Mouse (Mus musculus): ENCODE measurements around the gene Ocln. TPM values are rescaled to one million over a fixed set of nuclear protein-coding genes. Genes with fewer than 3 reads are reported as not detected.
"Not testable (repeated sequence)": the region's sequence is repeated elsewhere in the genome, so short reads cannot be mapped to it uniquely, and the experiment has no call there.

Ocln gene
- polyA plus RNA-seq, 1 experiment, result not detected

DNA sequence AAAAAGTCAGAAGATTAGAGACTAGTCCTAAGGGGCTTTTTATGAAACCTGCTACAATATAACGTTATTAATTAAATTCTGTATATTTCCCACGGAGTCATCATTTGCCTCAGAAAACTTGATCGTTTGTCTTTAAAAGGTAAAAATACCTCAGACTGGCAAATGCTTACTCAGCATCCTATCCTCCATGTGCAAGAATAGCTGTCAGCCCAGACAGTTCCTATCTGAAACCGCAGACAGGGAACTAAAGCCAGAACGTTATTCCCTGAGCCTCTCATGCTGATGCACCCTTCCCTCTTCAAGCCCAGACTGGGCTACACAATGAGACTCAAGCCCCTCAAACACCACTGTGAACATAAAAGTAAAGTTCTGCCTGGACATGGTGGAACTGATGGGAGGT, 62.1 kb downstream of the Ocln start:
- H3K4me3 ChIP-seq (replicated peaks), result peak overlapping the region; percentile 38
- H3K27me3 ChIP-seq (ENCODE audit: control insufficient read depth), result no peaks in the 10 kb centered on the region
- peaks cover 39% of the 10 kb centered on the region for H3K36me3 ChIP-seq (ENCODE audit: control insufficient read depth)
- peaks cover 26% of the 10 kb centered on the region for H3K4me1 ChIP-seq (ENCODE audit: control insufficient read depth)
- H3K9me3 ChIP-seq (ENCODE audit: control insufficient read depth, low read length), result no peaks in the 10 kb centered on the region
- TF ChIP-seq GATA1 (IDR thresholded peaks at IDR 0.05; ENCODE audit: low read length) (no peak), TAL1 (IDR thresholded peaks at IDR 0.05; ENCODE audit: low read length) (no peak)

DNA sequence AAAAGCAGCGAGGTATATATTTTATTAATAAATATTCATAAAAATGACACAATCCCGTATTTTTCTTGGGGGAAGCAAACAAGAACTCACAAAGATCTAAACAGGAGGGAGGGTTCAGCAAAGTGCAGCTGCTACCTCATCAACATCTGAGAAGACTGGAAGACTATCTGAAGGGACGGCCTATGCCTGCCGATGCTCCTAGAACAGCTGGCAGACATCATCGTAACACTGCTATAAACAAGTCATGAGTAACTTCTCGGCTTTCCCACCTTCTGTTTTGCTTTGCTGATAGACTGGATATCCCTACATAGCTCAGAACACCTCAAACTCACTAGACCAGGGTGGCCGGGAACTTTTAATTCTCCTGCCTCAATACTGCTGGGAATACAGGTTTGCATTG, 68.9 kb downstream of the Ocln start:
- Histone ChIP-seq H3K27me3 (ENCODE audit: control insufficient read depth) (no peaks in the 10 kb centered on the region), H3K36me3 (ENCODE audit: control insufficient read depth) (peaks cover 63% of the 10 kb centered on the region), H3K4me1 (ENCODE audit: control insufficient read depth) (peaks cover 5% of the 10 kb centered on the region; the same call in 1 of the 2 replicates), H3K9me3 (ENCODE audit: control insufficient read depth, low read length) (no peaks in the 10 kb centered on the region), H3K4me3 (replicated peaks) (no peak overlapping the region)
- no peak for TF ChIP-seq TAL1 (IDR thresholded peaks at IDR 0.05; ENCODE audit: low read length)
- TF ChIP-seq GATA1 (IDR thresholded peaks at IDR 0.05; ENCODE audit: low read length), result no peak

DNA sequence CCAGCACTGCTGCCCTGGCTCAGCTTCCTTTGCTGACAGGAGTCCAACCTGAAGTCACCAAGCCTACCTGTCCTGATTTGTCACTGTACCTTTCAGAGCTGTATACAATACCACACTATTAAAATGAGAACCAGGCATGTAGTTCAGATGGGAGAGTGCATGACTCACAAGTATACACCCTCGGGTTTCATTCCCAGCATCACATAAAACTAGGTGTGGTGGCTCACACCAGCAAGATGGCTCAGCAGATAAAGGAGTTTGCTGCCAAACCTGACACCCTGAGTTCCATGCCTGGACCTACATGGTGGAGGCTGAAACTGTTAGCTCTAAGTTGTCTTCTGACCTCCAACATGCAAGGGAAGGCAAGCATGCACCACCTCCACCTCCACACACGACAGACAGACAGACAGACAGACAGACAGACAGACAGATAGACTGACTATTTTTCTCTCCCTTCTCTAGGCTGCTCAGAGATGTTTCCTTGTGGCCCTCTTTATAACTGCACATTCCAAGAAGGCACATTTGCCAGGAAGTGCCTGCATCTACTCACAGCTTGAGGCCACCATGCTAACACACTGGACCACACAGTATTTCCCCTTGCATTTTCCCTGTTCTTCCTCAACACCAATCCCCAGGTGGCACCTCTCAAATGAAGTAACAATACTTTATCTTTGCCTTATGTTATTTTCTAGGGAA, 88.8 kb downstream of the Ocln start:
- H3K4me3 ChIP-seq (replicated peaks), result no peak overlapping the region
- no peaks in the 10 kb centered on the region for H3K9me3 ChIP-seq (ENCODE audit: control insufficient read depth, low read length)
- peaks cover 18% of the 10 kb centered on the region for H3K4me1 ChIP-seq (ENCODE audit: control insufficient read depth)
- no peaks in the 10 kb centered on the region for H3K27me3 ChIP-seq (ENCODE audit: control insufficient read depth)
- peaks cover 47% of the 10 kb centered on the region for H3K36me3 ChIP-seq (ENCODE audit: control insufficient read depth)
- TF ChIP-seq GATA1 (IDR thresholded peaks at IDR 0.05; ENCODE audit: low read length) (peak; percentile 43; the same call in 1 of the 2 replicates), TAL1 (IDR thresholded peaks at IDR 0.05; ENCODE audit: low read length) (no peak)

DNA sequence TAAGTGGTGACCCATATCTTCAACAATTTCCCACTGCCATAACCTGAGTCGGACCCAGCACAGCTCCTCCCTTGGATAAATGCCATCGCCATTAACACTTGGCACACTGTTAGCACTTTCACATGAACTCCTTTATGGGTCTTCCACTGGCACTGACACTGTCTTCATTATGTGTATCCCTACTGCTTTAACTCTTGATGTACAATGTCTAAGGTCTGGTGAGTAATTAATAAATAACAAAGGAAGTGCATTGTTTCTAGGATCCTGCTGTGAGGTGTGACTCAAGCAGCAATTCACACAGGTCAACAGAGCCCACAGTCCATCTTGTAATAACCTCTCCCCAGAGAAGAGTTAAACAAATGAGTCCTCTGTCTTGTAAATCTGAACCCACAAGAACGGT, 91.2 kb downstream of the Ocln start:
- Histone ChIP-seq H3K36me3 (ENCODE audit: control insufficient read depth) (peaks cover 32% of the 10 kb centered on the region), H3K27me3 (ENCODE audit: control insufficient read depth) (no peaks in the 10 kb centered on the region), H3K4me1 (ENCODE audit: control insufficient read depth) (peaks cover 18% of the 10 kb centered on the region), H3K9me3 (ENCODE audit: control insufficient read depth, low read length) (no peaks in the 10 kb centered on the region), H3K4me3 (replicated peaks) (no peak overlapping the region)
- TF ChIP-seq TAL1 (IDR thresholded peaks at IDR 0.05; ENCODE audit: low read length) (no peak), GATA1 (IDR thresholded peaks at IDR 0.05; ENCODE audit: low read length) (no peak)

DNA sequence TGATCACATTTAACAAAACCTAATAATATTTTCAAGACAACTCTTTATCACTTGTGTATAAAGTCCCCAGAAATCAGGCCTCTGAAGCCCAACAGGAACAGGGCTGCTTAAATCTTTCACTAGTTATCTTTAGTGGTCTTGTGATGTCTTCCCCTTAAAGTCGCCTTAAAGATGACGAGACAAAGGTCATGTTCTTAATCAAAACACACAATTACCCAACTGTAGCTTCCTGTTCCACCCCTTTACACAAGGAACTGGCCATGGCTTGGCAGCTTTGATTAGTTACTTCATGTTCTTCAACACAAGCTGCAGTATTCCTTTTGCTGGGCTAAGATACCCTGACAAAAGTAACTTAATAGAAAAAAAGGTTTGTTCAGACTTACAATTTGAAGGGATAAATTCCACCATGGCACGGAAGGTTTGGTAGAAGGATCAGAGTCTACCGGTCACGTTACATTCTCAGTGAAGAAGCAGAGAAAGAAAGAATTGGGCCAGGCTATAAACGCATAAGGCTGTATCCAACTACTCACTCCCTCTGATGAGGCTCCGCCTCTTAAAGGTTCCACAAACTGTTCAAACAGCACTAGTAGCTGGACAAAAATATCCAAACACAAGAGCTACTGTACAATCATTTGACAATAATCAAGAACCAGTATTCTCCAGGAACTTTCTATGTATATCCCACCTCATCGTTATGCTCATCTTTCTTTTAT, 99.9 kb downstream of the Ocln start, which contains the start of gene Naip1:
TSS of gene Naip1 (minus strand) at position 455 of the 713 bp plus-strand sequence.
- not testable (repeated sequence) for H3K27me3 ChIP-seq (ENCODE audit: control insufficient read depth); H3K36me3 ChIP-seq (ENCODE audit: control insufficient read depth); H3K9me3 ChIP-seq (ENCODE audit: control insufficient read depth, low read length); H3K4me1 ChIP-seq (ENCODE audit: control insufficient read depth); H3K4me3 ChIP-seq (replicated peaks)

DNA sequence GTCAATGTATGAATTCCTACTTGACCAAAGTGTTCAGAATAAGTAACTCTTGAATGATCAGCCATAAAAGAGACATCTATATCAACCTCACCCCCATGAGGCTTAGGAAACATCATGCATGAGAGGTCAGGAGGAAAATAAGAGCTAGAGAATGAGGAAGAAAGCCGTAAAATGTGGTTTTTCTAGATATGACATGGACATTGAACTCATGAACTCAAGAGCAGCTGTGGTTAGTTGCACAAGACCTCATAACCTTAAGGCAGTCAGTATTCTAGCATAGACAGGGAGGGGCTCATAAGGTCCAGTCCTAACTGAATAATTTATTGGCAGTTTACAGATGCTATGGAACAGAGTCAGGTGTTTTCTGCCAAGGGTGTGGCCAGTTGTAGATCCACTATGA, 103.0 kb downstream of the Ocln start:
- Histone ChIP-seq H3K36me3 (ENCODE audit: control insufficient read depth) (no peaks in the 10 kb centered on the region), H3K4me1 (ENCODE audit: control insufficient read depth) (no peaks in the 10 kb centered on the region), H3K4me3 (replicated peaks) (no peak overlapping the region), H3K27me3 (ENCODE audit: control insufficient read depth) (no peaks in the 10 kb centered on the region), H3K9me3 (ENCODE audit: control insufficient read depth, low read length) (no peaks in the 10 kb centered on the region)
- TF ChIP-seq TAL1 (IDR thresholded peaks at IDR 0.05; ENCODE audit: low read length), result no peak
- TF ChIP-seq GATA1 (IDR thresholded peaks at IDR 0.05; ENCODE audit: low read length), result no peak

Other genes with a start within 250 kb of the Ocln start
- not detected in 2 replicates for gene Naip6, start 235.0 kb downstream of the Ocln start, polyA plus RNA-seq (2012)
- 0.01 TPM in 1 of 2 replicates, not detected in the other for gene Naip1, start 99.8 kb downstream of the Ocln start, polyA plus RNA-seq (2012)
- gene Gtf2h2, start 60.1 kb downstream of the Ocln start, polyA plus RNA-seq (2012), result 0.46 and 1.3 TPM in 2 replicates
- not detected in 2 replicates for gene Marveld2, start 64.3 kb upstream of the Ocln start, polyA plus RNA-seq (2012)
- 1.3 and 2.1 TPM in 2 replicates for gene Ak6, start 98.3 kb upstream of the Ocln start, polyA plus RNA-seq (2012)
- gene Rad17, start 98.3 kb upstream of the Ocln start, polyA plus RNA-seq (2012), result 1.4 TPM in 2 replicates
- 1.3 and 2.1 TPM in 2 replicates for gene Taf9, start 98.9 kb upstream of the Ocln start, polyA plus RNA-seq (2012)
- not detected in 2 replicates for gene Ccdc125, start 117.0 kb upstream of the Ocln start, polyA plus RNA-seq (2012)
- gene Cdk7, start 178.2 kb upstream of the Ocln start, polyA plus RNA-seq (2012), result 0.42 and 0.98 TPM in 2 replicates
- 19.3 and 24.9 TPM in 2 replicates for gene Mrps36, start 191.9 kb upstream of the Ocln start, polyA plus RNA-seq (2012)
- 4.0 and 4.3 TPM in 2 replicates for gene Cenph, start 223.2 kb upstream of the Ocln start, polyA plus RNA-seq (2012)
- gene Ccnb1, start 233.9 kb upstream of the Ocln start, polyA plus RNA-seq (2012), result 0.67 and 1.6 TPM in 2 replicates

All from erythroblast, embryonic 14.5 days (primary cell).